Mouse (Mus musculus): ENCODE measurements around the gene B3gnt6. TPM values are rescaled to one million over a fixed set of nuclear protein-coding genes. Genes with fewer than 3 reads are reported as not detected.

B3gnt6 gene
- total RNA-seq, 1 experiment, result 0.09 TPM

DNA sequence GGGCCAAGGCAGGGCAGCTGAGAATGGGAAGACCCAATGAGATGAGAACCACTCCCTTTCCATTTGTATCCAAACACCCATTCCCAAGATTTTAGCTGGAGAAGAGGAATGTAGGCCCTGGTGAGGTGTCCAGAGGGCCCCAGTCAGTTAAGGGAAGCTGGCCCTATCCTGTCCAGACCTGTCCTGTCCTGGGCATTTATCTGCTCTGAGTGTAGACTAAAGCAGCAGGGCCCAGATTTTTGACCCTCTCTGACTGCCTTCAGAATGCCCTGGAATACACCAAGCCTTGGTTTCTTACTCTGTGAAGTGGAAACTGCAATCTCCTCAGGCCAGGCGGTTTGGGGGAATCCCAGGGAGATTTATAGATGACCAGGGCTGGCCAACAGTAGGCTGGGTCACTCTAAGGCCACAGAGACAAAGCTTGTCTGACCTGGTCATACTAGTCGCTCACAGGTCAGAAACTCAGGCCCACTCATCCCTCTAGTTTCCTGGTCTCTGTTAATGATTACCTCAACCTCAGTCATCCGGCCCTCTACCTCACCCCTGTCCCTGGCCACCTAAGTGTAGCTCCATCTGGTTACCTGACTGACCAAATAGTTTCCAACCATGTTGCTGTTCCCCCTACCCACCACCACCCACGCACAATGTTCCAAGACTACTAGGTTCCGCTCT lies 20.6 kb downstream of the B3gnt6 start:
- Histone ChIP-seq H3K9me3 (ENCODE audit: control insufficient read depth, insufficient read depth, low read depth, low read length) (no peaks in the 10 kb centered on the region), H3K36me3 (ENCODE audit: control insufficient read depth, insufficient read depth, low read length, poor library complexity, severe bottlenecking) (no peaks in the 10 kb centered on the region), H3K9ac (ENCODE audit: insufficient read depth, low read depth, low read length, poor library complexity, severe bottlenecking) (peak overlapping the region; percentile 74), H3K4me3 (ENCODE audit: insufficient read depth in 1 of 2, low read depth in 1 of 2, low read length in 2 of 2, poor library complexity in 1 of 2, severe bottlenecking in 1 of 2) (peak overlapping the region; percentile 79 to 98), H3K27ac (ENCODE audit: insufficient read depth, low read depth, low read length, poor library complexity, severe bottlenecking) (no peak overlapping the region), H3K4me1 (ENCODE audit: control insufficient read depth in 2 of 2, insufficient read depth in 2 of 2, low read length in 2 of 2, poor library complexity in 1 of 2) (peaks cover 2 to 19% of the 10 kb centered on the region in 2 experiments; a peak in 3 of 4 replicates)
- no peak for TF ChIP-seq ZC3H11A (IDR thresholded peaks at IDR 0.05; ENCODE audit: borderline replicate concordance, low read depth, low read length)
- TF ChIP-seq ZNF384 (IDR thresholded peaks at IDR 0.05; ENCODE audit: low read depth, low read length), result no peak
- no peak for TF ChIP-seq MAFK (IDR thresholded peaks at IDR 0.05; ENCODE audit: insufficient read depth, low read depth, low read length)
- TF ChIP-seq CHD2 (IDR thresholded peaks at IDR 0.05; ENCODE audit: low read depth, low read length), result no peak
- TF ChIP-seq HCFC1 (IDR thresholded peaks at IDR 0.05; ENCODE audit: borderline replicate concordance, insufficient read depth, low read length), result no peak
- in situ Hi-C loops (cut with MboI; ENCODE audit: low sequenced_read_pairs in 2 of 2, unreplicated experiment in 2 of 2), result no loop called here
- no peak for DNase-seq (ENCODE audit: low read depth, low spot score)

DNA sequence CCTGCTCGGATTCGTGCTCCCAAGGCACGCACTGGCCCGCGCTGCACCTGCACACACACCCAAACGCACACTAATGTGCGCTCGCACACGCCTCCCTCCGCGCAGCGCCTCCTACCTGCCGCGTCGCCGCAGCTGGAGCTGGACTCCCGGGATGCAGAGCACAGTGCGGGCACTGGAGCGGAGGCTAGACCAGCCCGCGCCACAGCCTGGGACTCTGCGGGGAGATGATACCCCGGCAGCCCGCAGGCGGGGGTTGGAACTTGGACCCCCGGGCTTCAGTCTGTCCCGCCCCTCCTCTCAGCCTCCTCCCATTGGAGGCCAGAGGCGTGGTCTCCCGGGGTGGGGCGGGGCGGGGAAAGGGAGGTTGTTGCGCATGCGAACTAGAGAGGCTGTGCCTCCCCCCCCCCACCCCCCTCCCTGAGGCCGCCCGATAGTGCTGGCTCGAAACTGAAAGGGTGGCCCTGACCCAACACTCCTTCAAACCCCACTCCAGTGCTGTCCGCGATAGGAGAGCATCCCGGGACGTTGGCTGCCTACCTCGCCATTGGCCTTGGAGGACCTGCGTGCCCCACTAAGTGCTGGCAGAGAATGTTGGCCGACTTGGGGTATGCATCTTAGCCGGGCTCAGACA lies 21.2 kb downstream of the B3gnt6 start, which contains the start of gene Capn5:
Gene Capn5 (minus strand): TSS at position 346 of the 631 bp plus-strand sequence.
- Histone ChIP-seq H3K4me1 (ENCODE audit: control insufficient read depth in 2 of 2, insufficient read depth in 2 of 2, low read length in 2 of 2, poor library complexity in 1 of 2) (peaks cover 4 to 23% of the 10 kb centered on the region in 2 experiments; a peak in 3 of 4 replicates), H3K9ac (ENCODE audit: insufficient read depth, low read depth, low read length, poor library complexity, severe bottlenecking) (peak within 1 kb of the TSS; percentile 74), H3K27ac (ENCODE audit: insufficient read depth, low read depth, low read length, poor library complexity, severe bottlenecking) (no peak within 1 kb of the TSS), H3K9me3 (ENCODE audit: control insufficient read depth, insufficient read depth, low read depth, low read length) (no peaks in the 10 kb centered on the region), H3K4me3 (ENCODE audit: insufficient read depth in 1 of 2, low read depth in 1 of 2, low read length in 2 of 2, poor library complexity in 1 of 2, severe bottlenecking in 1 of 2) (peak within 1 kb of the TSS; percentile 79 to 98), H3K36me3 (ENCODE audit: control insufficient read depth, insufficient read depth, low read length, poor library complexity, severe bottlenecking) (no peaks in the 10 kb centered on the region; the same call in 1 of the 2 replicates)
- no peak for DNase-seq (ENCODE audit: low read depth, low spot score)
- in situ Hi-C loops (cut with MboI; ENCODE audit: low sequenced_read_pairs in 2 of 2, unreplicated experiment in 2 of 2), result no loop called here
- TF ChIP-seq ZC3H11A (IDR thresholded peaks at IDR 0.05; ENCODE audit: borderline replicate concordance, low read depth, low read length) (no peak), MAFK (IDR thresholded peaks at IDR 0.05; ENCODE audit: insufficient read depth, low read depth, low read length) (no peak), HCFC1 (IDR thresholded peaks at IDR 0.05; ENCODE audit: borderline replicate concordance, insufficient read depth, low read length) (no peak), CHD2 (IDR thresholded peaks at IDR 0.05; ENCODE audit: low read depth, low read length) (no peak), ZNF384 (IDR thresholded peaks at IDR 0.05; ENCODE audit: low read depth, low read length) (no peak)

- TF ChIP-seq CHD2 (IDR thresholded peaks at IDR 0.05; ENCODE audit: low read depth, low read length) (no peak), ZC3H11A (IDR thresholded peaks at IDR 0.05; ENCODE audit: borderline replicate concordance, low read depth, low read length) (no peak), MAFK (IDR thresholded peaks at IDR 0.05; ENCODE audit: insufficient read depth, low read depth, low read length) (no peak)
- Histone ChIP-seq H3K4me1 (ENCODE audit: control insufficient read depth in 2 of 2, insufficient read depth in 2 of 2, low read length in 2 of 2, poor library complexity in 1 of 2) (peaks cover 4 to 27% of the 10 kb centered on the region in 2 experiments; a peak in 3 of 4 replicates), H3K4me3 (ENCODE audit: insufficient read depth in 1 of 2, low read depth in 1 of 2, low read length in 2 of 2, poor library complexity in 1 of 2, severe bottlenecking in 1 of 2) (peak overlapping the region; percentile 79 to 98), H3K9me3 (ENCODE audit: control insufficient read depth, insufficient read depth, low read depth, low read length) (no peaks in the 10 kb centered on the region), H3K36me3 (ENCODE audit: control insufficient read depth, insufficient read depth, low read length, poor library complexity, severe bottlenecking) (no peaks in the 10 kb centered on the region; the same call in 1 of the 2 replicates), H3K9ac (ENCODE audit: insufficient read depth, low read depth, low read length, poor library complexity, severe bottlenecking) (0 out of 2 replicates have a peak overlapping the region, but pooled peaks have one; percentile 19), H3K27ac (ENCODE audit: insufficient read depth, low read depth, low read length, poor library complexity, severe bottlenecking) (no peak overlapping the region)
- DNase-seq (ENCODE audit: low read depth, low spot score), result no peak
- in situ Hi-C loops (cut with MboI; ENCODE audit: low sequenced_read_pairs in 2 of 2, unreplicated experiment in 2 of 2), result no loop called here
Observed at GRCm38 (mm10) chr7:98177566-98177928, 21.7 kb downstream of the B3gnt6 start.

- peaks cover 4 to 29% of the 10 kb centered on the region in 2 experiments; a peak in 3 of 4 replicates for H3K4me1 ChIP-seq (ENCODE audit: control insufficient read depth in 2 of 2, insufficient read depth in 2 of 2, low read length in 2 of 2, poor library complexity in 1 of 2)
- no peak overlapping the region for H3K9ac ChIP-seq (ENCODE audit: insufficient read depth, low read depth, low read length, poor library complexity, severe bottlenecking)
- TF ChIP-seq ZNF384 (IDR thresholded peaks at IDR 0.05; ENCODE audit: low read depth, low read length) (no peak), CHD2 (IDR thresholded peaks at IDR 0.05; ENCODE audit: low read depth, low read length) (no peak), HCFC1 (IDR thresholded peaks at IDR 0.05; ENCODE audit: borderline replicate concordance, insufficient read depth, low read length) (no peak), MAFK (IDR thresholded peaks at IDR 0.05; ENCODE audit: insufficient read depth, low read depth, low read length) (no peak), ZC3H11A (IDR thresholded peaks at IDR 0.05; ENCODE audit: borderline replicate concordance, low read depth, low read length) (no peak)
- no peaks in the 10 kb centered on the region for H3K9me3 ChIP-seq (ENCODE audit: control insufficient read depth, insufficient read depth, low read depth, low read length)
- in situ Hi-C loops (cut with MboI; ENCODE audit: low sequenced_read_pairs in 2 of 2, unreplicated experiment in 2 of 2), result no loop called here
- H3K4me3 ChIP-seq (ENCODE audit: insufficient read depth in 1 of 2, low read depth in 1 of 2, low read length in 2 of 2, poor library complexity in 1 of 2, severe bottlenecking in 1 of 2), result peak overlapping the region; percentile 79 to 98; a peak in 3 of 4 replicates
- H3K36me3 ChIP-seq (ENCODE audit: control insufficient read depth, insufficient read depth, low read length, poor library complexity, severe bottlenecking), result no peaks in the 10 kb centered on the region; the same call in 1 of the 2 replicates
- no peak overlapping the region for H3K27ac ChIP-seq (ENCODE audit: insufficient read depth, low read depth, low read length, poor library complexity, severe bottlenecking)
- DNase-seq (ENCODE audit: low read depth, low spot score), result no peak
Observed at GRCm38 (mm10) chr7:98177071-98177485, 22.2 kb downstream of the B3gnt6 start.
